Mouse (Mus musculus): ENCODE results near the gene Mrpl58.
"Not testable (repeated sequence)": the region's sequence is repeated elsewhere in the genome, so short reads cannot be mapped to it uniquely, and the experiment has no call there.

Gene Mrpl58

GRCm38 (mm10) chr11:115382891-115383290 lies 20.7 kb upstream of the Mrpl58 start:
- no peak for DNase-seq (ENCODE audit: low spot score)

GRCm38 (mm10) chr11:115383701-115384474 lies 19.7 kb upstream of the Mrpl58 start:
- DNase-seq (ENCODE audit: low spot score) = no peak

DNA sequence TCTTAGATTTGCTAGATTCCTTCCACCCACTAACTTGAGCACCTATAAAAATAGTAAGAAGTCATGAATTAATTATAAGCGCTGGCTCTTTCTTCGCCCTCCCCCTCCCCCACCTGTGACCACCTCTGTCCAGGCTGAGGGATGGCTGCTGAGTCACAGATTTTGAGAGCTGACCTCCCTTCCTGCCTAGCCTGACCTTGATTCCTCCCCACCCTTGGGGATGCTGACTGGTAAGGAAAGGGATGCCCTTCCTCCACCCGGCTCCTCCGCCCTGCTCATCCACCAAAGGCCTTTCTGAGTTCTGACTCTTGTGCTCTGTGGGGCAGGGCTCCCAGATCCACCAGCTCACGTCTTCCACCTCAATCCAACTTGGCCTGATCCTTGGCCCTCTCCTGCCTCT lies 19.0 kb upstream of the Mrpl58 start:
- DNase-seq (ENCODE audit: low spot score) = no peak

DNA sequence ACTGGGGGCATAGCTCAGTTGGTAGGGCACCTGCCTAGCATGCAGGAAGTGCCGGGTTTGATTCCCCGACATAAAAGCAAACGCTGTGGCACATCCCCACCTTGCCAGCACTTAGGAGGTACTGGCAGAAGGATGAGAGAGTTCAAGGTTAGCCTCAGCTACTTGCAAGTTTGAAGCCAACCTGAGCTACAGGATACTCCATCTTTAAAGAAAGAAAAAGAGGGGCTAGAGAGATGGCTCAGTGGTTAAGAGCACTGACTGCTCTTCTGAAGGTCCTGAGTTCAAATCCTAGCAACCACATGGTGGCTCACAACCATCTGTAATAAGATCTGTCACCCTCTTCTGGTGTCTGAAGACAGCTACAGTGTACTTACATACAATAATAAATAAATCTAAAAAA lies 16.7 kb upstream of the Mrpl58 start:
- not testable (repeated sequence) for DNase-seq (ENCODE audit: low spot score)

DNA sequence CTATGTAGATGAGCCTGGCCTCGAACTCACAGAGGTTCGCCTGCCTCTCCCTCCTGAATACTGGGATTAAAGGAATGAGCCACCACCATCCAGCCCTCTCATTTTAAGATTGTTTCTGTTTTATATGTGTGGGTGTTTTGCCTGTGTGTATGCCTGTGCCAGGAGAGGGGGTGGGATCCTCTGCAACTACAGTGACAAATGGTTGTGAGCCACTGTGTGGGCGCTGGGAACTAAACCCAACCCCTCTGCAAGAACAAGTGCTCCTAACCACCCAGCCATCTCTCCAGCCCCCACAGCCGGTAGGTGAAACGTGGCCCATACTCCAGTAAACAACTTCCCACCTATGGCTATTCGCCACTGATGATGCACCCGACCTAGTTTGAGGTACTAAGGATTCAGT lies 12.2 kb upstream of the Mrpl58 start:
- DNase-seq (ENCODE audit: low spot score) = no peak

DNA sequence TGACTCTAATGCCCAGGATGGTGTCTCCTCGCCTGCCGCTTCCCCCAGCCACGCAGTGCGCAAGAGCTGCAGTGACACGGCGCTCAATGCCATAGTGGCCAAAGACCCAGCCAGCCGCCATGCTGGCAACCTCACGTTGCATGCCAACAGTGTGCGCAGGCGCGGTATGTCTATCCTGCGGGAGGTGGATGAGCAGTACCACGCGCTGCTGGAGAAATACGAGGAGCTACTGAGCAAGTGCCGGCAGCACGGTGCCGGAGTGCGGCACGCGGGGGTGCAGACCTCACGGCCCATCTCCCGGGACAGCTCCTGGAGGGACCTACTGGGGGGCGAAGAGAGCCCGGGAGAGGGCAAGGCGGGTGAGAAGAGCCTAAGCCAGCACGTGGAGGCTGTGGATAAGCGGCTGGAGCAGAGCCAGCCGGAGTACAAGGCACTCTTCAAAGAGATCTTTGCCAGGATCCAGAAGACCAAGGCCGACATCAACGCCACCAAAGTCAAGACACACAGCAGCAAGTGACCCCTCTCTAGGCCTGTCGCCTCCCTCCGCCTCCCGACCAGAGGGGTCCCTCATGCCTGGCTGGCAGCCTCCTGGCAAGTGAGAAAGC lies 9.7 kb upstream of the Mrpl58 start:
- no peak for DNase-seq (ENCODE audit: low spot score)

GRCm38 (mm10) chr11:115398085-115398484 lies 5.5 kb upstream of the Mrpl58 start:
- no peak for DNase-seq (ENCODE audit: low spot score)

GRCm38 (mm10) chr11:115400126-115400525 lies 3.4 kb upstream of the Mrpl58 start:
- DNase-seq (ENCODE audit: low spot score) = no peak

DNA sequence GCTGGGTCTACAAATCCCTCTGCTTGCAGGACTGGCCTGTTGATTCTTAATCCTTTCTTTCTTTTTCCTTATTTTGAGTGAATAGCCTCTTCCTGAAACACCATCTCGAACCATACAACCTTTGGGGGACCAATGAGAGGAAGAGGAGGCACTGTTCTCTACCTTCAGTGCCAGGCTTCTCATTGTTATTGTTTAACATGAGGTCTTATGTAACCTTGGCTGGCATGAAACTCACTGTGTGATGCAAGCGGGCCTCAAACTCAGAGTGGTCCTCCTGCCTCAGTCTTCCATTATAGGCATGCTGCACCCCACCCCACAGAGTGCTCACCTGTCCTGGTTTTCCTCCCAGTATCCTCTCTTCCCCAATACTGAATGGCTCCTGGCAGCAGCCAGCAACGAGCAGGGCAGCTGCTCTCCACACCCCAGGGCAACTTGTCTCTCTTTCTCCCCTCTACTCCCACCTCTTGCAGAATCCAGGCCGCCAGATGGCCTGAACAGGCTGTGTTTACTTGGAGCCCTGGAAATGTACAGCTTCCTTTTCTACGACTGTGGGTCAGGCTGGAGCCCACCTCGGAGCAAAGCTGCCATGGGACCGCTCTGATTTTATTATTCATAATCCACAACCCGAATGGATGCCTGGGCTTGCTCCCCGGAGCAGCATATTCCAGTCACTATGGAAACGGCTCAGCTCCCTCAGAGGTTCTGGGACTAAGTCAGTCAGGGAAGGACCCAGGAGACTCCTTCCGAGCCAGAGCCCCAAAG lies 2.7 kb upstream of the Mrpl58 start:
- peak; percentile 40 for DNase-seq (ENCODE audit: low spot score)

DNA sequence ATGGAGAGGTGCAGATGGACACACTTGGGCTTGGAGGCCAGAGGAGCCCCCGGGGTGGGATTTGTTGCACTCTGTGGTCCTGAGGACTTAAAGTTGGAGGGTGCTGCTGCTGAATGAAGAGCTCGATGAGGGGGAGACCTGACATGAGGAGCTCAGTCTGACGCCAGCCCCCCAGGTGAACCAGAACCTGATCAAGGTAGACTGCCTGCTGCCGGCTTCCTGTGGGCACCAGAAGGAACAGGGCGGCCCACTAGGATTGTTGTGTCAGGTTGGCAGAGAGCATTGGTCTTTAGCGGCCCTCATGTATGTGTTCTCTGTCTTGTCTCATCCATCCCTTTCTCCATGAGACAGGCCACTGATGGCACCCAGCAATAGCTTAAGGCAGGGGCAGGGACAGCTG lies 2.2 kb downstream of the Mrpl58 start:
- no peak for DNase-seq (ENCODE audit: low spot score)

- no peak for DNase-seq (ENCODE audit: low spot score)
Measured at GRCm38 (mm10) chr11:115406858-115407401, 3.4 kb downstream of the Mrpl58 start.

DNA sequence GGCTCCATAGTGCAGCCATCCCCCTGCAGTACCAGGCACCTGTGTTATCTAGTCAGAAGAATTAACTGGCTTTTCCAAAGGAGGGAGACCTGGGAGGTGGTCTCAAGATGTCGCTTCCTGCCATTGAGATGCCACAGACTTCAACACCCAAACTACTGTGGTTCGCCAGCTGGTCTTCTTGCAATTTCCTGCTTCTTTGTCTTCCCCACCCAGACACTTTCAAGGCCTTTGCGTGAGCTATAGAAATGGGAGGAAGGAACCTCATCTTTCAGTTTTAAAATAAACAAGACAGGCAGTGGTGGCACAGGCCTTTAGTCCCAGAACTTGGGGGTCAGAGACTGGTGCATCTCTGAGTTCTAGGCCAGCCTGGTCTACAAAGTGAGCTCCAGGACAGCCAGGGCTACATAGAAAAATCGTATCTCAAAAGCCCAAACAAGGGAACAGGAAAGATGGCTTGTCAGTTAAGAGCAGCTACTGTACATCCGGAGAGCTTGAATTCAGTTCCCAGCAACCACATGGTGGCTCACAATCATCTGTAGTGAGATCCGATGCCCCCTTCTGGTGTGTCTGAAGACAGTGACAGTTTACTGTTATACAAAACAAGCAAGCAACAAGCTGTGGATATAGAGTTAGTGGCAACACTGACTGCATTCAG lies 4.8 kb downstream of the Mrpl58 start:
- DNase-seq (ENCODE audit: low spot score) = no peak

DNA sequence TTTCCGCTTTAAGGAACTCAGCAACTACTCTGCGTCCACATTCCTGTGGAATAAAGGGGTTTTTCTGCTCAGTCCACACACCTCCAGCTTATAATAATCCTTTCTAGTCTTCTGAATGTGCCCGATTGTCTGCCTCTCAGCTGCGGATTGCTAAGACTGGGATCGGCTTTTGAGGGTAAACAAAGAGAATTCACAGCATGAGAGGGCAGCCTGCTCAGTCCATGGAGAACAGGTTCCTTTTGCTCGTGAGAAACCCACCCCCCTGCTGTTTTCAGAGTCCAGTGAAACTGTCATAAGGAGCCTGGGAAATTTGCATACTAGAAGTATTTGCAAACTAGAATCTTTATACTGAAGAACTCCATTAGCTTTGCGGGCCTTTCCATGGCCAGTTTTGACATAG lies 6.0 kb downstream of the Mrpl58 start:
- no peak for DNase-seq (ENCODE audit: low spot score)

- DNase-seq (ENCODE audit: low spot score) = peak; percentile 97
Measured at GRCm38 (mm10) chr11:115419531-115420237, 16.1 kb downstream of the Mrpl58 start, which contains the start of the genes Atp5h and Kctd2. TSS of gene Atp5h (minus strand) at chr11:115419962. TSS of gene Kctd2 (plus strand) at chr11:115420128.

DNA sequence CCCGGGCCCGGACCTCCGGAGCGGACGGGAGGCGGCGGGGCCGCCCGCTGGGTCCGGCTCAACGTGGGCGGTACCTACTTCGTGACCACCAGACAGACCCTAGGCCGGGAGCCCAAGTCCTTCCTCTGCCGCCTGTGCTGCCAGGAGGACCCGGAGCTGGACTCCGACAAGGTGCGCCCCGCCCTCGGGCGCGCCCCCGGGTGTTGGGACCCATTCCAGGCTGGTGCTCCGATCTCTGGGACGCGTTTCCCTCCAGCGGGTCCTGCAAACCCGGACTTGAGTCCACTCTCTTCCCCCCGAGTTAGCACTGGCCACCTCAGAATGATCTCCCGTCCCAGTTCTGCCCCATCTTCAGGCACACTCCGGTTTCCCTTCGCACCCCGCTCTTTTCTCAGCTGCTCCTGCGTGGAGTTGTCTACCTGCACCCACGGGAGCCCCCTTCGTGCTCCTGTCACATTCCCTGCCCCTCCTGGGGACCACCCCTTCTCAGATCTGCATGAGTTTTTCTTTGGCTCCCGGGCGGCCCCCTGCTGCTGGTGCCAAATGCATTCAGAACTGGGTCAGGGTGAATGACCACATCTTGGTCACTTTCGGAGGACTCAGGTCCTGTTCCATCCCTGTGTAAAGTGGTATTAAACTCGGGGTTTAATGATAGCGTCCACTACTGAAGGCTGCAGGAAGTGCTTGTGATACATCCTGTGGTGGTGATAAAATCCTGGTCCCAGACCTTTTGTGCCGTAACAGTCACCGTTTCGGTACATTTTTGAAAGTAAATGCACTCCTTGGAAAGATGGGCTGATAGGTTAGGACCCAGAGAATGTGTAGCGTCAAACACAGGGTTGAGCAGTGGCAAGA lies 17.0 kb downstream of the Mrpl58 start:
- peak; percentile 52 for DNase-seq (ENCODE audit: low spot score)

GRCm38 (mm10) chr11:115421328-115421727 lies 17.8 kb downstream of the Mrpl58 start:
- no peak for DNase-seq (ENCODE audit: low spot score)

GRCm38 (mm10) chr11:115421972-115422371 lies 18.4 kb downstream of the Mrpl58 start:
- DNase-seq (ENCODE audit: low spot score) = no peak

DNA sequence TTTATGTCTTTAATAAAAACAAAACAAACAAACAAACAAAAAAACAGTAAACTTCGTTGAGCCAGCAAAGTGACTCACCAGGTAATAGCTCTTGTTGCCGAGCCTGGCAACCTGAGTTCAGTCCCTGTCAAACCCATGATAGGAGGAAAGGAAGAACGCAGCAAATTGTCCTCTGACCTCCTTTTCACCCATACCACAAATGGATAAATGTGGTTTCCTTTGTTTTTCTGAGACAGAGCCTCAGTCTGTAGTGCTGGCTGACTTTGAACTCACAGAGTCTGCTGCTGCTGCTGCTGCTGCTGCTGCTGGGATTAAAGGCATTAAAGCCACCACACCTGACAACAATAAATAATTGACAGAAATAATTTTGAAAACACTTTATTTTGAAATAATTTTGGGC lies 19.5 kb downstream of the Mrpl58 start:
- no peak for DNase-seq (ENCODE audit: low spot score)

- no peak for DNase-seq (ENCODE audit: low spot score)
Measured at GRCm38 (mm10) chr11:115424666-115425065, 21.1 kb downstream of the Mrpl58 start.

- DNase-seq (ENCODE audit: low spot score) = no peak
Measured at GRCm38 (mm10) chr11:115425671-115426070, 22.1 kb downstream of the Mrpl58 start.

All from retina, embryonic 14.5 days (tissue).